Mouse (Mus musculus): Measurements from ENCODE around the gene Rmdn3.
A peak's percentile ranks its signal among the peaks of the same experiment; 100 is the strongest.

Gene Rmdn3

GRCm38 (mm10) chr2:119167866-119168256 is 11.0 kb upstream of the Rmdn3 start:
- no peak for DNase-seq (ENCODE audit: low read depth, low spot score)

- DNase-seq (ENCODE audit: low read depth, low spot score), result peak; percentile 20
Observed at GRCm38 (mm10) chr2:119166901-119167865, 10.3 kb upstream of the Rmdn3 start, which contains the start of gene Gchfr. Gchfr (plus strand) TSS chr2:119167773.

- DNase-seq (ENCODE audit: low read depth, low spot score), result no peak
Observed at GRCm38 (mm10) chr2:119165401-119165800, 8.6 kb upstream of the Rmdn3 start.

GRCm38 (mm10) chr2:119163999-119164398 is 7.2 kb upstream of the Rmdn3 start:
- no peak for DNase-seq (ENCODE audit: low read depth, low spot score)

- no peak for DNase-seq (ENCODE audit: low read depth, low spot score)
Observed at GRCm38 (mm10) chr2:119163135-119163534, 6.3 kb upstream of the Rmdn3 start.

GRCm38 (mm10) chr2:119161247-119161646 is 4.4 kb upstream of the Rmdn3 start:
- no peak for DNase-seq (ENCODE audit: low read depth, low spot score)

- no peak for DNase-seq (ENCODE audit: low read depth, low spot score)
Observed at GRCm38 (mm10) chr2:119157836-119158235, 1.0 kb upstream of the Rmdn3 start.

- DNase-seq (ENCODE audit: low read depth, low spot score), result no peak
Observed at GRCm38 (mm10) chr2:119156081-119156680, 653 bp downstream of the Rmdn3 start.

- DNase-seq (ENCODE audit: low read depth, low spot score), result no peak
Observed at GRCm38 (mm10) chr2:119155388-119155787, 1.4 kb downstream of the Rmdn3 start.

- no peak for DNase-seq (ENCODE audit: low read depth, low spot score)
Observed at GRCm38 (mm10) chr2:119154683-119155082, 2.2 kb downstream of the Rmdn3 start.

GRCm38 (mm10) chr2:119152255-119152654 is 4.6 kb downstream of the Rmdn3 start:
- no peak for DNase-seq (ENCODE audit: low read depth, low spot score)

GRCm38 (mm10) chr2:119147775-119148174 is 9.1 kb downstream of the Rmdn3 start:
- no peak for DNase-seq (ENCODE audit: low read depth, low spot score)

- DNase-seq (ENCODE audit: low read depth, low spot score), result no peak
Observed at GRCm38 (mm10) chr2:119147160-119147678, 9.6 kb downstream of the Rmdn3 start.

- no peak for DNase-seq (ENCODE audit: low read depth, low spot score)
Observed at GRCm38 (mm10) chr2:119146435-119146834, 10.4 kb downstream of the Rmdn3 start.

GRCm38 (mm10) chr2:119145199-119145598 is 11.6 kb downstream of the Rmdn3 start:
- no peak for DNase-seq (ENCODE audit: low read depth, low spot score)

GRCm38 (mm10) chr2:119136346-119136898 is 20.4 kb downstream of the Rmdn3 start:
- DNase-seq (ENCODE audit: low read depth, low spot score), result no peak

GRCm38 (mm10) chr2:119113121-119113925 is 43.5 kb downstream of the Rmdn3 start:
- no peak for DNase-seq (ENCODE audit: low read depth, low spot score)

- DNase-seq (ENCODE audit: low read depth, low spot score), result peak; percentile 71
Observed at GRCm38 (mm10) chr2:119112438-119113112, 44.3 kb downstream of the Rmdn3 start, which contains the start of gene Rad51. Rad51 (plus strand) TSS chr2:119112793.

- no peak for DNase-seq (ENCODE audit: low read depth, low spot score)
Observed at GRCm38 (mm10) chr2:119111060-119111459, 45.8 kb downstream of the Rmdn3 start.

GRCm38 (mm10) chr2:119108554-119108953 is 48.3 kb downstream of the Rmdn3 start:
- DNase-seq (ENCODE audit: low read depth, low spot score), result no peak

- DNase-seq (ENCODE audit: low read depth, low spot score), result no peak
Observed at GRCm38 (mm10) chr2:119106583-119106982, 50.3 kb downstream of the Rmdn3 start.

Data from skeletal muscle tissue, adult 2 months (tissue).